Mouse (Mus musculus) spleen, postnatal 36 days (tissue): ENCODE measurements at regions not wholly inside any gene's neighbourhood (a gene's known extent, or its start where the extent isn't known, plus 50 kb on each side); places are given as distances from the start of the nearest gene placed in this dataset.
"Not testable (repeated sequence)": the region's sequence is repeated elsewhere in the genome, so short reads cannot be mapped to it uniquely, and the experiment has no call there.

Experiments used
- DNase-seq, 2 experiments: peaks; one replicate each; pipeline ENCODE4 v3.0.0; 2022; ENCODE audit warnings: low spot score in 2 of 2, mixed read lengths in 1 of 2

- not testable (repeated sequence) for DNase-seq
Measured at GRCm38 (mm10) chr10:22556401-22556800, 88.4 kb upstream of the Slc2a12 start.

DNA sequence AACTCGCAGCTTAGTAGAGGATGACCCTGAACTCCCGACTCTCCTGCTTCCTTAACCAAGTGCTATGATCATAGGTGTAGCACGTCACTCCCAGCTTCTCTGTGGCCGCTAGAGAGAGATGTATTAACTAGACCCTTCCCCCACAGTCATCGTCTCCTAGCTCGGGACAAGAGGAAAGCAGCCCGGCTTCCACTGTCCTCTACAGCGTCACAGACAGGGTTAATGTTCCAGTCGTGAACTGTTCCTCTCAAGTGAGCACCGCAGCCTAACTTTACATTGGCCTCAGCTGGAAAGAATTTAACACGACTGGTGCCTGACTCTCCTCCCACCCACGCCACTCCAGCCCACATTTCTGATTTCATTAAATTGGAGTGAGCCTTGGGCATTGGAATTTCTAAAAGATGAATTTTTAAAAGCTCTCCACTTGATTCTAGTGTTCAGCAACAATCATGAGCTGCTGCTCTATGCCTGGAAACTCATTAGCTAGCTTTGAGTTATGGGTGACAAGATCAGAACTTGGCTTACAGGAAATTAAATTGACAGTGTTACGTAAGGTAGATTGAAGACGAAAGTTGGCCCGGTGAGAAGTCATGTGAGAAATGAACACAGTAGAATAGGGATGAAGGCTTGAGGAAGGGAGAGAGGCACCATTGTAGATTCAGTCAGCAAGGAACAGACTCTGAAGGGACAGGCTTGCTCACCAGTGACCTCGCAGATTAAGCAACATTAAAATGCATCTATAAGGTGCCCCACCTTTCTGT, 75.4 kb upstream of the Slc2a12 start:
- DNase-seq: not testable (repeated sequence)

- DNase-seq: not testable (repeated sequence)
Measured at GRCm38 (mm10) chr10:22574048-22574447, 70.8 kb upstream of the Slc2a12 start.

- peak; percentile 6 to 22 for DNase-seq
Measured at GRCm38 (mm10) chr10:22579426-22579825, 65.4 kb upstream of the Slc2a12 start.

- DNase-seq: not testable (repeated sequence)
Measured at GRCm38 (mm10) chr10:22581300-22581699, 63.5 kb upstream of the Slc2a12 start.

GRCm38 (mm10) chr10:22583306-22583705, 61.5 kb upstream of the Slc2a12 start:
- not testable (repeated sequence) for DNase-seq

- DNase-seq: not testable (repeated sequence)
Measured at GRCm38 (mm10) chr10:22588587-22588986, 56.2 kb upstream of the Slc2a12 start.

GRCm38 (mm10) chr10:22591664-22592063, 53.1 kb upstream of the Slc2a12 start:
- not testable (repeated sequence) for DNase-seq

- DNase-seq: not testable (repeated sequence)
Measured at GRCm38 (mm10) chr10:22592189-22592603, 52.6 kb upstream of the Slc2a12 start.

- not testable (repeated sequence) for DNase-seq
Measured at GRCm38 (mm10) chr10:22592752-22593151, 52.1 kb upstream of the Slc2a12 start.
